Mouse (Mus musculus) embryo, embryonic 9.5 days (tissue): ENCODE data around the gene Gm20852.
"Not testable (repeated sequence)": the region's sequence is repeated elsewhere in the genome, so short reads cannot be mapped to it uniquely, and the experiment has no call there.

Experiments used
- DNase-seq: peaks from one replicate; pipeline ENCODE4 v3.0.0-alpha.2; 2017; ENCODE audit errors: extremely low spot score

Gm20852 gene

GRCm38 (mm10) chrY:66742023-66742422 lies at the start of gene Gm20852:
Gene Gm20852, minus strand, starts transcription at chrY:66742123.
- not testable (repeated sequence) for DNase-seq
